Mouse (Mus musculus): ENCODE measurements around the gene Zfp976. TPM values are rescaled to one million over a fixed set of nuclear protein-coding genes. Genes with fewer than 3 reads are reported as not detected.
"Not testable (repeated sequence)": the region's sequence is repeated elsewhere in the genome, so short reads cannot be mapped to it uniquely, and the experiment has no call there.

Gene Zfp976
- polyA plus RNA-seq (2015; fragmentation: Nextera tagmentation; extraction: Ambion mirVana) = 4.7 TPM in 2 replicates

DNA sequence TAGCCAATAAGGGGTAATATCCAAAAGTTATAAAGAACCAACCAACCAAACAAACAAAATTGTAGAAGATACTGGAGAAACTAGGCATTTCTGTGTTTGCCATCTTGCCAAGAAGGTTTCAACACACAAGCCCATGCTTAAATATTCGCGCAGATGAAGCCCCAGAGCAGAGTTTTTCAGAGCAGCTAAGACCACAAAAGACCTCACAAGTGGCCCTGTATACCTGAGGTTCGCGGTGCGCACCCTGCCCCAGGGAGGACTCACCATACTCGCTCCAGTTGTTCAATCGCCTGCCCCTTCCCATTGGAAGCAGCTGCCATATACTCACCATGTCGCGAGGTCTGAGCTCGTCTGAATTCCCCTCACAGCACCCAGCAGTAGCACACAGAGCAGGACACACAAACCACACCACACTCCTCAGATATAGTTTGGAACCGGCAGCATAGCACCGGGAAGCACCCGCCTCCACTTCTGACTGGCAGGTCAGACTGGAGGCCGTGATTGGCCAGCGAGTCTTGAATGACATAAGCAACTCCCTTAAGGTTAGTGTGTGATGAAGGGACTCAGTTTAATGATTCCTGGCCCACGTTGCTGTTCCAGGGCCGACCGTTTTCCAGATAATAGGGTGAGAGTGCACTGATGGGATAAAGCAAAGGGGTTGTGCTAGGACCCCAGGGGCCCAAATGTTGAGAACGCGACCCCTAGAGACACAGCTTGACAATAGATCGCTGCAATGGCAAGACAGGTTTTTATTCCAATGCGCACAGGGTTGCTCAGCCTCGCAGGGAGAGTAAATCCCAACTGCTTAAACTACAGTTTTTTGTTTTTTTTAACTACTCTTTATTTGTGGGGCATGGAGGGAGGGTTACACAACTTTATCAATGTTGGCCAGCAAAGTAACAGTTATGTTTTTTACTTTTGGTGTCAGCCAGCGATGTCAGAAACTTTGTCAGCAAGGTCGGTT lies at the start of gene Zfp976:
TSS of gene Zfp976 (minus strand) at position 437 of the 964 bp plus-strand sequence.
- not testable (repeated sequence) for H3K4me1 ChIP-seq; H3K27ac ChIP-seq; H3K36me3 ChIP-seq; H3K27me3 ChIP-seq; H3K9me3 ChIP-seq (replicated peaks)
- Histone ChIP-seq H3K4me2 (peak within 1 kb of the TSS; percentile 58), H3K9ac (peak within 1 kb of the TSS; percentile 44), H3K4me3 (replicated peaks) (peak within 1 kb of the TSS; percentile 53)
- peak; percentile 100 for ATAC-seq (replicated peaks; ENCODE audit: low FRiP score)
- 2% methylated on average over 25 of the region's 25 CpGs for WGBS

DNA sequence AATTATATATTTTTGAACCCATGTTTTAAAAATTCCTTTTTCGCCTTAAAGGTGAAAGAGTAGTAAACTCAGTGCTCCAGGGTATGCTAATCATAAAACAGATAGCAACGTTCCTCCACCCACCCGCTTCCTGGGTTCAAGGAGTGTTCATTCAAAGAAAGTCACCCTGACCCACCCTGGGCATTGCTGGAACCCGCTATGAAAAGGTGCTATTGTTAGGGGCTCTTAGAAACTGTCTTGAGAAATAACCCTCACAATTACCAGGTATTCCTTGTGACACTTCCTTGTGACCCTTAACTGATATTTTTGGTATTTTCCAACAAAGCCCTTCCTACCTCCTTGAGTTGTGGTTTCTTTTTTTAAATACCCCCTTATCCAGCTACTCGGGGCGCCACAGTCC lies 37.7 kb upstream of the Zfp976 start:
- not testable (repeated sequence) for ATAC-seq (replicated peaks; ENCODE audit: low FRiP score); H3K4me1 ChIP-seq; H3K4me2 ChIP-seq; H3K27me3 ChIP-seq; H3K4me3 ChIP-seq (replicated peaks); H3K9ac ChIP-seq; H3K27ac ChIP-seq; H3K36me3 ChIP-seq
- WGBS = 96% methylated on average over 6 of the region's 6 CpGs
- H3K9me3 ChIP-seq (replicated peaks) = peaks cover 17% of the 10 kb centered on the region; the same call in 1 of the 2 replicates

DNA sequence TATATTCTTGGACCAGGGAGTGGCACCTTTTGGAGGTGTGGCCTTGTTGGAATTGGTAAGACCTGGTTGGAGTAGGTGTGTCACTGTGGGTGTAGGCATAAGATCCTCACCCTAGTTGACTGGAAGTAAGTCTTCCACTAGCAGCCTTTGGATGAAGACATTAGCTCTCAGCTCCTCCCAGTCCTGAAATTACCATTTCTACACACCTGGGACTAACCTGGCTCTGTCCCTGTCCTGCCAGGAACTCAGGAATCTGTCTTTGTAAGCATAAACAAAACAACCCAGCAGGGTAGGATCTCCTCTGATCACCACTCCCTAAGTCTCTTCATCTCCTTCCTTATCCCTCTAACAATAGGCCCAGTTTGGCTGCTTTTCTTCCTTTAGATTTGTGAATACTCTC lies 37.3 kb upstream of the Zfp976 start:
- H3K4me2 ChIP-seq; H3K9ac ChIP-seq; H3K36me3 ChIP-seq; ATAC-seq (replicated peaks; ENCODE audit: low FRiP score); H3K27ac ChIP-seq; H3K4me3 ChIP-seq (replicated peaks); H3K4me1 ChIP-seq; H3K27me3 ChIP-seq: not testable (repeated sequence)
- H3K9me3 ChIP-seq (replicated peaks) = peaks cover 15% of the 10 kb centered on the region; the same call in 1 of the 2 replicates

GRCm38 (mm10) chr7:42660140-42660539 lies 17.8 kb upstream of the Zfp976 start:
- not testable (repeated sequence) for H3K9ac ChIP-seq; H3K27ac ChIP-seq; H3K27me3 ChIP-seq; H3K4me3 ChIP-seq (replicated peaks); H3K4me2 ChIP-seq; H3K4me1 ChIP-seq; ATAC-seq (replicated peaks; ENCODE audit: low FRiP score)
- 77% methylated on average over 5 of the region's 5 CpGs for WGBS
- Histone ChIP-seq H3K9me3 (replicated peaks) (peaks cover 19% of the 10 kb centered on the region), H3K36me3 (peaks cover 41% of the 10 kb centered on the region)

- not testable (repeated sequence) for H3K4me1 ChIP-seq; H3K9ac ChIP-seq; H3K4me3 ChIP-seq (replicated peaks); H3K27ac ChIP-seq; H3K36me3 ChIP-seq; H3K27me3 ChIP-seq; H3K4me2 ChIP-seq; ATAC-seq (replicated peaks; ENCODE audit: low FRiP score)
- peaks cover 12% of the 10 kb centered on the region for H3K9me3 ChIP-seq (replicated peaks)
- 77% methylated on average over 2 of the region's 2 CpGs for WGBS
Observed at GRCm38 (mm10) chr7:42655211-42655610, 12.8 kb upstream of the Zfp976 start.

DNA sequence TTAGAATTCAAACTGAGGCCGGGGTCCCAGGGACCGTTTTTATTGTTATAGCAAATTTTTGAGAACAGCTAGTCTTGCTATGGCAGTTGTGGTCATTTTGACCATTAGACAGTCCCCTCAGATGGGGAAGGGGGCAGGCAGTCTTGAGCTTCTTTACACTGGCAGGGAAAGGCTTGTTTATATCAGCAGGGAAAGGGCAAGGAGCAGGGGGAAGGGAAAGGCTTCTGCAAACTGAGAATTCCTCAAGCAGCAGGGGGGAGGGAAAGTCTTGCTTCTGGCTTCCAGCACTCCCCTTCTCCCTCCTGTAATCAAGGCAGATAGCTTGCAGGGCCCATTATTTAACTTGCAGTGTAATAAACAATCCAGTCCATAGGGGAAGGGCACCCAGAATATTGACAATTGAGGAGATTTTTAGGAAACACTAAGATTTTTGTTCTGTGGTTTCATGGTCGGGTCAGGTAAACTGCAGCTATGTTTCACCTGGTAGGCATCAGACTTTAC lies 782 bp upstream of the Zfp976 start:
- Histone ChIP-seq H3K4me2 (peak overlapping the region; percentile 58), H3K4me3 (replicated peaks) (peak overlapping the region; percentile 53)
- H3K27me3 ChIP-seq; H3K36me3 ChIP-seq; H3K4me1 ChIP-seq; ATAC-seq (replicated peaks; ENCODE audit: low FRiP score); H3K9me3 ChIP-seq (replicated peaks); H3K27ac ChIP-seq; H3K9ac ChIP-seq: not testable (repeated sequence)
- 22% methylated on average over 3 of the region's 3 CpGs for WGBS

DNA sequence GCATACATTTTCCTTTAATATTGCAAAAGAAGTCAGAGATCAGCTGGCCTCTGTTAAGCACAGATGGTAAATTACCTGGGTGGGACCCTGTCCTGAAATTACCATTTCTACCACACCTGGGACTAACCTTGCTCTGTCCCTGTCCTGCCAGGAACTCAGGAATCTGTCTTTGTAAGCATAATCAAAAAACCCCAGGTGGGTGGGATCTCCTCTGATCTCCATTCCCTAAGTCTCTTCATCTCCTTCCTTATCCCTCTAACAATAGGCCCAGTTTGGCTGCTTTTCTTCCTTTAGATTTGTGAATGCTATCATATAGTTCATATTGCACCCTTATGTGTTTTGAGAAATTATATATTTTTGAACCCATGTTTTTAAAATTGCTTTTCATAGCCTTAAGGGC lies 11.4 kb downstream of the Zfp976 start:
- H3K4me3 ChIP-seq (replicated peaks); H3K36me3 ChIP-seq; H3K27ac ChIP-seq; H3K27me3 ChIP-seq; H3K9me3 ChIP-seq (replicated peaks); ATAC-seq (replicated peaks; ENCODE audit: low FRiP score); H3K9ac ChIP-seq; H3K4me2 ChIP-seq; H3K4me1 ChIP-seq: not testable (repeated sequence)

- not testable (repeated sequence) for H3K9ac ChIP-seq; H3K9me3 ChIP-seq (replicated peaks); ATAC-seq (replicated peaks; ENCODE audit: low FRiP score); H3K27ac ChIP-seq; H3K4me2 ChIP-seq; H3K4me3 ChIP-seq (replicated peaks); H3K4me1 ChIP-seq; H3K36me3 ChIP-seq; H3K27me3 ChIP-seq
Observed at GRCm38 (mm10) chr7:42595666-42596065, 46.7 kb downstream of the Zfp976 start.

- H3K9me3 ChIP-seq (replicated peaks); H3K4me1 ChIP-seq; H3K36me3 ChIP-seq; H3K27ac ChIP-seq; ATAC-seq (replicated peaks; ENCODE audit: low FRiP score); H3K9ac ChIP-seq; H3K27me3 ChIP-seq; H3K4me2 ChIP-seq; H3K4me3 ChIP-seq (replicated peaks): not testable (repeated sequence)
- WGBS = 91% methylated on average over 11 of the region's 11 CpGs
Observed at GRCm38 (mm10) chr7:42592413-42592812, 50.0 kb downstream of the Zfp976 start, which contains the start of gene Zfp977. Zfp977 (minus strand) TSS chr7:42592547.

- not testable (repeated sequence) for H3K9me3 ChIP-seq (replicated peaks); H3K27me3 ChIP-seq; H3K27ac ChIP-seq; H3K4me1 ChIP-seq; H3K4me2 ChIP-seq; H3K9ac ChIP-seq; H3K36me3 ChIP-seq; ATAC-seq (replicated peaks; ENCODE audit: low FRiP score); H3K4me3 ChIP-seq (replicated peaks)
Observed at GRCm38 (mm10) chr7:42591311-42591710, 51.1 kb downstream of the Zfp976 start.

- H3K27me3 ChIP-seq = no peaks in the 10 kb centered on the region
- H3K27ac ChIP-seq = no peak within 1 kb of the TSS
- peaks cover 15% of the 10 kb centered on the region for H3K36me3 ChIP-seq
- H3K9ac ChIP-seq = no peak within 1 kb of the TSS
- peaks cover 44% of the 10 kb centered on the region for H3K9me3 ChIP-seq (replicated peaks)
- H3K4me1 ChIP-seq = no peaks in the 10 kb centered on the region
- no peak within 1 kb of the TSS for H3K4me2 ChIP-seq
- WGBS = 95% methylated on average over 5 of the region's 5 CpGs
- no peak within 1 kb of the TSS for H3K4me3 ChIP-seq (replicated peaks)
- ATAC-seq (replicated peaks; ENCODE audit: low FRiP score) = no peak
Observed at GRCm38 (mm10) chr7:42578488-42578887, 63.9 kb downstream of the Zfp976 start, which contains the start of gene Gm21028. Gm21028 (minus strand) TSS chr7:42578588.

Data from kidney, embryonic 15.5 days (tissue).